Mouse (Mus musculus) heart, embryonic 10.5 days (tissue): ENCODE data around the gene Aldh1l1. TPM values are rescaled to one million over a fixed set of nuclear protein-coding genes. Genes with fewer than 3 reads are reported as not detected.
A peak's percentile ranks its signal among the peaks of the same experiment; 100 is the strongest.

Experiments used
- DNase-seq: peaks from one replicate; pipeline ENCODE4 v3.0.0-alpha.2; 2017; ENCODE audit warnings: low spot score
- H3K27ac ChIP-seq: fragments of 300-500 bp; sonication (generic); 2 replicates; pipeline ENCODE4 v1.5.1; 2016; ENCODE audit warnings: mild to moderate bottlenecking
- H3K27me3 ChIP-seq: fragments of 300-500 bp; sonication (generic); 2 replicates; pipeline ENCODE4 v1.6.1; 2016; ENCODE audit warnings: mild to moderate bottlenecking; ENCODE audit not compliant: poor library complexity, insufficient read depth, severe bottlenecking
- H3K36me3 ChIP-seq: fragments of 300-500 bp; sonication (generic); 2 replicates; pipeline ENCODE4 v1.6.1; 2016; ENCODE audit warnings: mild to moderate bottlenecking, moderate library complexity
- H3K4me1 ChIP-seq: fragments of 300-500 bp; sonication (generic); 2 replicates; pipeline ENCODE4 v1.6.1; 2016; ENCODE audit warnings: mild to moderate bottlenecking
- H3K4me3 ChIP-seq: fragments of 300-500 bp; sonication (generic); 2 replicates; pipeline ENCODE4 v1.5.1; 2016; ENCODE audit warnings: mild to moderate bottlenecking, moderate library complexity
- H3K9me3 ChIP-seq: fragments of 300-500 bp; sonication (generic); 2 replicates; pipeline ENCODE4 v1.6.1; 2016; ENCODE audit warnings: mild to moderate bottlenecking, moderate library complexity
- WGBS: fragments of 180-500 bp; shearing (Covaris S2); methylation state at CpG from one replicate; pipeline ENCODE4 v1.1.7; 2016; 5-methylcytosine and 5-hydroxymethylcytosine counted together
- polyA plus RNA-seq: library from polyadenylated mRNA; unstranded; fragments of >200 nt; fragmentation: Nextera tagmentation; extraction: Ambion mirVana; gene quantifications from 2 replicates; pipeline ENCODE4 v1.2.1, GENCODE M21; 2016

The Aldh1l1 gene
- polyA plus RNA-seq, 1 experiment from 2014 or later = 0.93 TPM

DNA sequence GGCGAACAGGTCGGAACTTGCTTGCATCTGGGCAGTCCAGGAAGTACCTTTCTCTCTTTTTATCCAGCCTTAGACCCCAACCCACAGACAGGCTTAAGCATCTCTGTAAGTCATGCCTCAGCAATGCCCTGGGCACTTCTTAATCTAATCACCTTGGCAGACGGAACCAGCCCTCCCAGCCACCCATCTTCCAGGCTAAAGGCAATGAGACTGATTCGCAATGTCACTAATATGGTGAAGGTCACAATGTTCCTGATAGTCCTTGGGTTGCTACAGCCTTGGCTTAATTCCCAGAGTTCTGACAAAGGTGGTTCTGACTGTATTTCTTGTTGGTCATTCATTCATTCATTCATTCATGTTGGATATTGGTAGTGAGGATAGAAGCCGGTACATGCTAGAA lies 124.0 kb downstream of the Aldh1l1 start:
- 82% methylated on average over 5 of the region's 5 CpGs for WGBS
- DNase-seq = no peak

DNA sequence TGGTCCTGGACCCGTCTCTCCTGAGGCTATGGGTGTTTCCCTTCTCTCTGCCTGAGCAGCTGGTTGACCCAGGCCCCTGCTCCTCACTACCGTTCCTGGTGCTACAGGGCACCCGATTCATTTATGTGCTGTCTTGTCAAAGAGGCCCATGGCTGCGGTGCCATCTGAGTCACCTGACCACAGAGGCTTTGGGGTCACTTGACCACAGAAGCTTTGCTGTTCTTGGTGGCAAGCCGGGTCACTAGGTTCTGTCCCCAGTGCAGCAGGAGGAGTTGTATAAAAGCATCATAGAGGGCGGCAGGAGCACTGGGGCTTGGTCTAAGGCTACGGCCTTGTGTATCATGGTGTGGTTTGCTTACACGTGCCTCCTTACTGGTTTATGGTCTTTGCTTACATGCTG lies 127.0 kb downstream of the Aldh1l1 start:
- no peak for DNase-seq
- WGBS = 86% methylated on average over 8 of the region's 8 CpGs
- Histone ChIP-seq H3K4me3 (no peak overlapping the region), H3K27ac (peak overlapping the region; percentile 86; the same call in 1 of the 2 replicates), H3K36me3 (no peaks in the 10 kb centered on the region), H3K4me1 (peaks cover 61% of the 10 kb centered on the region), H3K9me3 (no peaks in the 10 kb centered on the region), H3K27me3 (0 out of 2 replicates have a peak, but pooled peaks cover 10% of the 10 kb centered on the region)

More for the DNA sequence above, 124.0 kb downstream of the Aldh1l1 start:
- no peak overlapping the region for H3K4me3 ChIP-seq
- H3K36me3 ChIP-seq = no peaks in the 10 kb centered on the region
- peak overlapping the region; percentile 60; the same call in 1 of the 2 replicates for H3K27ac ChIP-seq
- H3K4me1 ChIP-seq = peaks cover 48% of the 10 kb centered on the region
- H3K27me3 ChIP-seq = peaks cover 18% of the 10 kb centered on the region; the same call in 1 of the 2 replicates
- no peaks in the 10 kb centered on the region for H3K9me3 ChIP-seq

DNA sequence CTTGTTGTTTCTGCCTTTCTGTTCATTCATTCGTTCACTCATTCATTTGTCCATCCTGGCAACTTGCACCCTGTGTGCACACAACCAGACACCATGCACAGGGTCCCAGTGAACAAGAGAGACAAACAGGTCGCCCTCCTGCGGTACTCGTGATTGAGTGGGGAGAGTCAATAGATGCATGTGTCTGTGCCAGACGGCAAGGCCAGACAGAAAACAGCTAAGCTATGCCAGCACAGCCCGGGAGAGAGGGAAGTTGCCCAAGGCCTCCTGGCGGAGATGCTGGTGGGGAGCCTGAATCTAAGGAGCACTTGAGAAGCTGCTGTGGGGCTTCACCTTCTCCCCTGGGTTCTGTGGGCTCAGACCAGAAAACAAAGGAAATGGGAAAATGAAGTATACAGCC lies 129.1 kb downstream of the Aldh1l1 start:
- Histone ChIP-seq H3K4me3 (no peak overlapping the region), H3K27ac (peak overlapping the region; percentile 86)

DNA sequence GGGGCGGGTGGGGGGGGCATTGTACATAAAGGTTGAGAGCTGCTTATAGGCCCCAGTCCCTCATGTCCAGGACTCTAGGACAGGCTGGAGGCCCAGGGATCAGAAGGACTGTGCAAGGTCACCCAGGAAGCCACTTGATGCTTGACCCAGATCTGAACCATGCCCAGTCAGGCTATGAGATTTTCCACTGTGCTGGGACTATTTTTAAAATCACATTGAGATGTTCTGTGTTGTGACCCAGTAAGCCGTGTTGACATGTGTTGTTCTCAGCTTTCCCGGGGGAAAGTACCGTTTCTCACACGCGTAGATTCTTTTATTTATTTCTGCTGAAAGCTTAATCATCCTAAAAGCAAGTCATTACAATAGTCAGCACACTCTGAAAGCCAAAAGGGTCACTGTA lies 129.8 kb downstream of the Aldh1l1 start:
- Histone ChIP-seq H3K4me3 (no peak overlapping the region), H3K27ac (peak overlapping the region; percentile 86), H3K4me1 (peaks cover 73% of the 10 kb centered on the region), H3K9me3 (no peaks in the 10 kb centered on the region), H3K36me3 (no peaks in the 10 kb centered on the region), H3K27me3 (0 out of 2 replicates have a peak, but pooled peaks cover 4% of the 10 kb centered on the region)
- no peak for DNase-seq
- 52% methylated on average over 6 of the region's 6 CpGs for WGBS

More for the DNA sequence above, 129.1 kb downstream of the Aldh1l1 start:
- peaks cover 68% of the 10 kb centered on the region for H3K4me1 ChIP-seq
- H3K9me3 ChIP-seq = no peaks in the 10 kb centered on the region
- DNase-seq = no peak
- WGBS = 77% methylated on average over 7 of the region's 7 CpGs
- 0 out of 2 replicates have a peak, but pooled peaks cover 4% of the 10 kb centered on the region for H3K27me3 ChIP-seq
- H3K36me3 ChIP-seq = no peaks in the 10 kb centered on the region

DNA sequence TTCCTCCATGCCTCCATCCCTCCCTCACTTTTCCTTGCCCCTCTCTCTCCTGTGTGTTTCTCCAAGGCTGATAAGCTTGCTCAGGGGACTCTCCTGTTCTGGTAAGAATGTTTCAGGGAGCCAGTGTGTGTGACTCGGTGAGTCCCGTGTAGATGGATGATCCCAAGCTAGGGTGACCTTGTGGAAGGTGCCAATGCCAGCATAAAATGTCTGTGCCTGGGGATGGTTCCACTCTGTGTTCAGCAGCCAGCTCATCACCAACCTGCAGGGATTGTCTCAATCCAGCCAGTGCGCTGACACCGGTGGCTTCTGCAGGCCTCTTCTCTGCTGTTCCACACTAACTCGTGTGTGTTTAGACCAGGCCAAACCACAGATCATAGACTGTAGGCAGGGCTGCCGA lies 130.3 kb downstream of the Aldh1l1 start:
- Histone ChIP-seq H3K4me1 (peaks cover 78% of the 10 kb centered on the region), H3K36me3 (no peaks in the 10 kb centered on the region), H3K4me3 (no peak overlapping the region), H3K27ac (peak overlapping the region; percentile 86), H3K9me3 (no peaks in the 10 kb centered on the region), H3K27me3 (0 out of 2 replicates have a peak, but pooled peaks cover 4% of the 10 kb centered on the region)
- 77% methylated on average over 6 of the region's 6 CpGs for WGBS
- DNase-seq = no peak

DNA sequence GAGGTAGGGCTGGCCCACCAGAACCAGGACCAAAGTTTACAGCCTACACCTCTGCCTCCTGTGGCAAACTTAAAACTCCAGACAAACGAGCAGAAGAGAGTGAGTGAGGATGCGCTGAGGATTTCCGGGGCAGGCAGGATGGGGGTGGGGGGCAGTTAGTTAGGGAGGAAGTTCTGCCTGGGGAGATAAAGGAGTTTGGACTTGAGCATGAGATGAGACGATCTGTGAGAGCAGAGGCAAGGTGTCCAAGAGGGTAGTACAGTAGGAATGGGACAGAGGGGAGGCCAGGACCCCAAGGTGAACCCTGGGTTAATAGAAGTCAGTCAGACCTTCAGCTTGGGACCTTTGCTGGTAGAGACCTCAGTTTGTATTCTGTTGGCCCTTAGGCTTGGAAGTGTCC lies 132.0 kb downstream of the Aldh1l1 start:
- no peaks in the 10 kb centered on the region for H3K9me3 ChIP-seq
- WGBS = 62% methylated on average over 4 of the region's 4 CpGs
- DNase-seq = no peak
- H3K27me3 ChIP-seq = no peaks in the 10 kb centered on the region
- H3K4me1 ChIP-seq = peaks cover 92% of the 10 kb centered on the region
- H3K4me3 ChIP-seq = no peak overlapping the region
- H3K36me3 ChIP-seq = no peaks in the 10 kb centered on the region
- H3K27ac ChIP-seq = peak overlapping the region; percentile 86

DNA sequence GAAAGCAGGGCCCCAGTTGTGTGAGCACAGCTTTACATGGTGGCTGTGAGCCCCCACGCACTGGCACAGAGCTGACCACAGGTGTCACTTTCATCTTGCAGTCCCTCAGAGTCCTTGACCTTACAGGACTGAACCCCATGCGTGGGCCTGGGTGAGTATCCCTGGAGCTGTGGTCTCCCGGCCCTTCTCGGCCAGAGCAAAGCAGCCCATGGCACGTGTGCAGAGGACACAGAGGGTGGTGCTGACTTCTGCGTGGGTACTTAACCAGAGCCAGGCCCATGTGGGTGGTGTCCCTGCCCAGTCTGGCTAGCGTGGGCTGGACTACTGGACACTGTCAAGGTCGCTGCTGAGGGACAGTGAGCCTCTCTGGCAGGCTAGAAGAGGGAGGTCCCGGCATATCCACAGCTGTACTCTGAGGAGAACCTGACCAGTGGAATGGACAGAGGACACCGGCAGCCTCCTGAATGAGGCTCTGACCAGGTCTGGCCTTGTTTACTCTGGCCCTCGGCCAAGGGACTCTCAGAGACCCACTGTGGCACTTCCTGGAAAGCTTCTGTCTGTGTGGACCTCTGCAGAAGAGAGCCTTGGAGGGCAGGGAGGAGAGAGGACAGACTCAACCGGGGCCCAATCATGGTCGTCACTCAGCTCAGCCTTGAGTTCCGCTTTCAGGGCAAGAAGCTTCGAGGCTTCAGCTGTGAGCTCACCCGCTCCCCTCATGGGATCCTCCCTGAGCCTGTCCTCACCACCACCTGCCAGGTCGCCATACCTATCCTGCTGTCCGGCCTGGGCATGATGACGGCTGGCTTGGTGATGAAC lies 132.8 kb downstream of the Aldh1l1 start:
- peaks cover 96% of the 10 kb centered on the region for H3K4me1 ChIP-seq
- H3K36me3 ChIP-seq = no peaks in the 10 kb centered on the region
- H3K9me3 ChIP-seq = no peaks in the 10 kb centered on the region
- peak; percentile 89 for DNase-seq
- H3K4me3 ChIP-seq = 0 out of 2 replicates have a peak overlapping the region, but pooled peaks have one; percentile 6
- WGBS = 60% methylated on average over 19 of the region's 19 CpGs
- H3K27me3 ChIP-seq = no peaks in the 10 kb centered on the region
- H3K27ac ChIP-seq = peak overlapping the region; percentile 86

DNA sequence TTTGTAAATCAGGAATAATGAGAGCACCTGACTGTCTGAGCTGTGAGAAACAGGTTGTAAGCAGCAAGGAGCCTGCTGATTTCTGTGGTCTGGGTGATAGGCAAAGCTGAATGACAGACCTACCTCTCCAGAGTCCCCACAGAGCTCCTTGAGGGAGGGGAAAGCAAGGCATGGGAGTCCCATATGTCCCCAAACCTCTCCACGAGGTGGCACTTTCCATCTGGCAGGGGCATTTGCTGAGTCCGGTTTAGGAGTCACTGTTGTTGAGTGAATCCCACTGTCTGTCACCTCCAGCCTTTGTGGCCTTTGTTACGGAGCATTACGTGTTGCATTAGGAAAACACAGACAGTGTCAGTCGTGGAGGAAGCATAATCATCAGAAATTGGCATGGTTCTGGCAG lies 133.7 kb downstream of the Aldh1l1 start:
- peaks cover 96% of the 10 kb centered on the region for H3K4me1 ChIP-seq
- 74% methylated on average over 5 of the region's 5 CpGs for WGBS

DNA sequence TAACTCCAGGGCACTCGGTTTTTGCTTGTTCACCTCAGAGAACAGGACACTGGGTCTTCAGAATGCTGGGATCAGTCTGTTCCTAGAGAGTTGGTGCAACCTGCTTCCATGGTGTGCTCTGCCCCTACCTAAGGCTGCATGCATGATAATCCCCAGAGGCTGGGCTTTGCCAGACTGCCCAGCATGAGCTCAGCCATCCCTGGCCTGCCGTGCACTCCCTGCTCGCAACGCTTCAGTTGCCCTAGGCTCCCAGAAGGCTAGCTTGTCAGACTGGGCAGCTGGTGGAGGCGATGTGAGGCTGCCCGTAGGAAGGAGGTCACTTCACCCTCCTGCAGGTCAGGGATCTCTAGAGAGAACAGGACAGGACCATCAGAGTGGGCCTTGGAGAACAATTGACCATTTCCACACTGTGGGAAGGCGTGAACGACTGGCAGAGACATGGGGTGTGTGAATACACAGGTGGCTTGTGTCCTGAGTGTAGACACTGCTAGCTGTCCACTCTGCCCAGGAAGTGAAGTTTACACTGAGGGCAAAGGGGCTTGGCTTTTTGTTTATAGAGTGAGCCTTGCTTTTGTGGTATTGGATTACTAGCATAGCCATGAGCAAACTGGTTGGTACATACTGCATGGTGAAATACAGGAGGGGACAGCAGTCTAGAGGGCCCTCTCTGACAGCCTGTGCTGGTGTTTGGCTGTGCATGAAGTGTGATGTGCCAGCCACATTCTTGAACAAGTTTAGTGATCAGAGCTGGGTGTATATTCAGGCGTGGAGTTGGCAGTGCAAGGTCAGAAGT lies 134.8 kb downstream of the Aldh1l1 start:
- Histone ChIP-seq H3K4me3 (no peak overlapping the region), H3K9me3 (no peaks in the 10 kb centered on the region), H3K27ac (peak overlapping the region; percentile 86), H3K36me3 (0 out of 2 replicates have a peak, but pooled peaks cover 8% of the 10 kb centered on the region), H3K27me3 (no peaks in the 10 kb centered on the region), H3K4me1 (peaks cover 91% of the 10 kb centered on the region)
- no peak for DNase-seq
- WGBS = 60% methylated on average over 9 of the region's 9 CpGs

More for the DNA sequence above, 133.7 kb downstream of the Aldh1l1 start:
- Histone ChIP-seq H3K27me3 (no peaks in the 10 kb centered on the region), H3K4me3 (no peak overlapping the region), H3K9me3 (no peaks in the 10 kb centered on the region), H3K27ac (peak overlapping the region; percentile 86), H3K36me3 (no peaks in the 10 kb centered on the region)
- DNase-seq = no peak

DNA sequence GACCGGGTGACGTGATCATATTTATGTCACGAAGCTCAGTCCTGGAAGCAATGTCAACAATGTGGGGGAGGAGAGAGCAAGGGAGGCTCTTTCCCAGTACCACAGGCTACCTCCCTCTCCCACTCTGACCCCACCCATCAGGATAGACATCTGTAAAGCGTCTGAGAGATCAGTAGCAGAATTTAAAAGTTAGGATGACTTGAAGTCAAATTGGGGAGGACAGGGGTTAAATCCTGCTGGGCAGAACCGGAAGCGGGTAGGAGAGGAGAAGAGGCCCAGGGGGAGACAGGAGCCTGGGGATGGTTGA lies 135.3 kb downstream of the Aldh1l1 start:
- Histone ChIP-seq H3K4me1 (peaks cover 85% of the 10 kb centered on the region), H3K4me3 (no peak overlapping the region), H3K9me3 (no peaks in the 10 kb centered on the region), H3K27ac (peak overlapping the region; percentile 86), H3K36me3 (peaks cover 12% of the 10 kb centered on the region; the same call in 1 of the 2 replicates), H3K27me3 (no peaks in the 10 kb centered on the region)
- WGBS = 71% methylated on average over 6 of the region's 6 CpGs
- no peak for DNase-seq

DNA sequence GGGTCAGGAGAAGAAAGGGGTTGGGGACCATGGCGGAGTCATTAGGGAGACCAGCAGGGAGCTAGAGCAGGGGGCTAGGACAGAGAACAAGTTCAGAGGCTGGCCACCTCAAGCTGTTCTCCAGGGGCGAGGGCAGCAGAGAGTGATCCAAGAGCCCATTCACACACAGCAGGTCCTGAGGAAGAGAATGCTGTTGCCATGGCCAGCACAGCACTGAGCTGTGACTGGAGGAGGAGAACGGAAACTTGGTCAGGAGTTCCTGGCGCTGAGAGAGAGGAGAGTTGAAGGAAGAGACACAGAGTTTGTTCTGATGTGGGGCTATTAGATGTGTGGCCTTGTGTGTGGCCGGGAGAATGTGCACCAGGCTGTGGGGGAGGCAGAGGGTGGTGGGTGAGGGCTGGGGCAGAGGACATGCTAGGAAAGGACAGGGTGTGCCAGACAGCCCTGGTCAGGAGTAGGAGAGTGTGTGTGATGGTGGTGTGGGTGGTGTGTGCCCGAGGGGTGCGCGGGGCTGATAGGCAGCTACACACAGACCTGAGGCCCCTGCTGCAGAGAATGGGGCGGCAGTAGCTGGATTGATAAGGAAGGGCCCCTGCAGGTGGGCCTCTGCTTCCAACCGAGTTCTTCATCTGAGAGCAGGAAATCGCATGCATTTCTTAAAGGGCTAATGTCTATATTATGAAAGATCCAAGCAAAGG lies 136.7 kb downstream of the Aldh1l1 start:
- 31% methylated on average over 11 of the region's 11 CpGs for WGBS
- Histone ChIP-seq H3K27ac (peak overlapping the region; percentile 86), H3K4me1 (peaks cover 73% of the 10 kb centered on the region), H3K27me3 (no peaks in the 10 kb centered on the region), H3K9me3 (no peaks in the 10 kb centered on the region), H3K36me3 (peaks cover 12% of the 10 kb centered on the region; the same call in 1 of the 2 replicates), H3K4me3 (no peak overlapping the region; the same call in 1 of the 2 replicates)
- DNase-seq = peak; percentile 95

DNA sequence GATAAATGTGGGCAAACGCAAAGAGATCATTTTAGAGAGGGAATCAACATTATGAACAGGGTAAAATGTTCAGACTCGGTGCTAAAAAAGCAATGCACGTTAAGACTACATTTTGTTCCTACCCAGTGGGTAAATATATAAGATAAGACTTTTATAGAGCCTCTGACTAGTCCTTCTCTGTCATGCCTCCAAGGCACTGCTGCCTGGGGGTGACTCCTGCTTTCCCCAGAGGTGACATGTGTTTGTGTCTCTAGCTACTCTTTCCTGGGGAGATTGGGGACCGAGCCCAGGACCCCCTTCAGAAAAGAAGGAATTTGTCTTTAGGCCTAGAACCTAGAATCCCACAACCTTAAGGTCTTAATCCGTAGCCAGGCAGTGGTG lies 137.2 kb downstream of the Aldh1l1 start:
- DNase-seq = no peak
- Histone ChIP-seq H3K9me3 (no peaks in the 10 kb centered on the region), H3K36me3 (peaks cover 12% of the 10 kb centered on the region; the same call in 1 of the 2 replicates), H3K27ac (peak overlapping the region; percentile 86), H3K4me3 (no peak overlapping the region; the same call in 1 of the 2 replicates), H3K27me3 (no peaks in the 10 kb centered on the region), H3K4me1 (peaks cover 67% of the 10 kb centered on the region)
- WGBS = 70% methylated on average over 5 of the region's 5 CpGs
